Mouse (Mus musculus): ENCODE data around the gene Cul4a. TPM values are rescaled to one million over a fixed set of nuclear protein-coding genes. Genes with fewer than 3 reads are reported as not detected.

The Cul4a gene
- total RNA-seq, 1 experiment from 2014 or later, result 64.4 TPM

- no peak for ATAC-seq (ENCODE audit: extremely low read depth, insufficient number of reproducible peaks, low FRiP score, poor library complexity, severe bottlenecking)
Observed at GRCm38 (mm10) chr8:13122887-13123421, 17.5 kb downstream of the Cul4a start.

- ATAC-seq (ENCODE audit: extremely low read depth, insufficient number of reproducible peaks, low FRiP score, poor library complexity, severe bottlenecking), result no peak
Observed at GRCm38 (mm10) chr8:13124897-13125296, 19.5 kb downstream of the Cul4a start.

- 0 out of 2 replicates have a peak, but pooled peaks have one; percentile 46 for ATAC-seq (ENCODE audit: extremely low read depth, insufficient number of reproducible peaks, low FRiP score, poor library complexity, severe bottlenecking)
Observed at GRCm38 (mm10) chr8:13132220-13132619, 26.8 kb downstream of the Cul4a start.

GRCm38 (mm10) chr8:13139641-13140182, 34.3 kb downstream of the Cul4a start:
- no peak for ATAC-seq (ENCODE audit: extremely low read depth, insufficient number of reproducible peaks, low FRiP score, poor library complexity, severe bottlenecking)

- no peak for ATAC-seq (ENCODE audit: extremely low read depth, insufficient number of reproducible peaks, low FRiP score, poor library complexity, severe bottlenecking)
Observed at GRCm38 (mm10) chr8:13141681-13142080, 36.3 kb downstream of the Cul4a start.

- no peak for ATAC-seq (ENCODE audit: extremely low read depth, insufficient number of reproducible peaks, low FRiP score, poor library complexity, severe bottlenecking)
Observed at GRCm38 (mm10) chr8:13148476-13148875, 43.1 kb downstream of the Cul4a start.

- ATAC-seq (ENCODE audit: extremely low read depth, insufficient number of reproducible peaks, low FRiP score, poor library complexity, severe bottlenecking), result no peak
Observed at GRCm38 (mm10) chr8:13149287-13149686, 43.9 kb downstream of the Cul4a start.

- ATAC-seq (ENCODE audit: extremely low read depth, insufficient number of reproducible peaks, low FRiP score, poor library complexity, severe bottlenecking), result no peak
Observed at GRCm38 (mm10) chr8:13149866-13150265, 44.4 kb downstream of the Cul4a start.

- no peak for ATAC-seq (ENCODE audit: extremely low read depth, insufficient number of reproducible peaks, low FRiP score, poor library complexity, severe bottlenecking)
Observed at GRCm38 (mm10) chr8:13150929-13151328, 45.5 kb downstream of the Cul4a start.

GRCm38 (mm10) chr8:13154099-13154498, 48.7 kb downstream of the Cul4a start:
- ATAC-seq (ENCODE audit: extremely low read depth, insufficient number of reproducible peaks, low FRiP score, poor library complexity, severe bottlenecking), result no peak

- ATAC-seq (ENCODE audit: extremely low read depth, insufficient number of reproducible peaks, low FRiP score, poor library complexity, severe bottlenecking), result no peak
Observed at GRCm38 (mm10) chr8:13155358-13155757, 49.9 kb downstream of the Cul4a start.

- ATAC-seq (ENCODE audit: extremely low read depth, insufficient number of reproducible peaks, low FRiP score, poor library complexity, severe bottlenecking), result no peak
Observed at GRCm38 (mm10) chr8:13156327-13157097, 51.1 kb downstream of the Cul4a start.

GRCm38 (mm10) chr8:13158718-13159376, 53.4 kb downstream of the Cul4a start, which contains the start of gene Lamp1:
Lamp1 (plus strand) TSS chr8:13159161.
- ATAC-seq (ENCODE audit: extremely low read depth, insufficient number of reproducible peaks, low FRiP score, poor library complexity, severe bottlenecking), result peak; percentile 44

GRCm38 (mm10) chr8:13159377-13159881, 54.0 kb downstream of the Cul4a start:
- 0 out of 2 replicates have a peak, but pooled peaks have one; percentile 8 for ATAC-seq (ENCODE audit: extremely low read depth, insufficient number of reproducible peaks, low FRiP score, poor library complexity, severe bottlenecking)

- ATAC-seq (ENCODE audit: extremely low read depth, insufficient number of reproducible peaks, low FRiP score, poor library complexity, severe bottlenecking), result no peak; the same call in 1 of the 2 replicates
Observed at GRCm38 (mm10) chr8:13160691-13161090, 55.3 kb downstream of the Cul4a start.

- ATAC-seq (ENCODE audit: extremely low read depth, insufficient number of reproducible peaks, low FRiP score, poor library complexity, severe bottlenecking), result no peak
Observed at GRCm38 (mm10) chr8:13162098-13162497, 56.7 kb downstream of the Cul4a start.

- ATAC-seq (ENCODE audit: extremely low read depth, insufficient number of reproducible peaks, low FRiP score, poor library complexity, severe bottlenecking), result no peak
Observed at GRCm38 (mm10) chr8:13163563-13163962, 58.1 kb downstream of the Cul4a start.

- ATAC-seq (ENCODE audit: extremely low read depth, insufficient number of reproducible peaks, low FRiP score, poor library complexity, severe bottlenecking), result no peak
Observed at GRCm38 (mm10) chr8:13164361-13164760, 58.9 kb downstream of the Cul4a start.

GRCm38 (mm10) chr8:13170510-13170909, 65.1 kb downstream of the Cul4a start:
- no peak for ATAC-seq (ENCODE audit: extremely low read depth, insufficient number of reproducible peaks, low FRiP score, poor library complexity, severe bottlenecking)
